Mouse (Mus musculus): Measurements from ENCODE around the gene Akap14. TPM values are rescaled to one million over a fixed set of nuclear protein-coding genes. Genes with fewer than 3 reads are reported as not detected.
A peak's percentile ranks its signal among the peaks of the same experiment; 100 is the strongest.

Akap14 gene
- total RNA-seq (2021): not detected
- polyA plus RNA-seq (2012; rRNA removed): 0.08 TPM in 1 of 2 replicates, not detected in the other
- long read RNA-seq: 0 reads

GRCm38 (mm10) chrX:37168742-37169141, at the start of gene Akap14:
TSS of gene Akap14 (minus strand) at chrX:37168842.
- no peak for DNase-seq
- TF ChIP-seq POLR2A (IDR thresholded peaks at IDR 0.05; ENCODE audit: insufficient read depth, low read depth, low read length): no peak
- no peak for TF ChIP-seq CTCF (IDR thresholded peaks at IDR 0.05)
- TF ChIP-seq EP300 (IDR thresholded peaks at IDR 0.05; ENCODE audit: insufficient read depth, low read depth, low read length): no peak
- no peak within 1 kb of the TSS for H3K9ac ChIP-seq (ENCODE audit: low read depth, low read length)
- H3K79me2 ChIP-seq (replicated peaks; ENCODE audit: control insufficient read depth, insufficient read depth, low read length): no peaks in the 10 kb centered on the region
- no peak within 1 kb of the TSS for H3K27ac ChIP-seq
- WGBS: 56% methylated on average over 5 of the region's 5 CpGs
- H3K4me1 ChIP-seq (ENCODE audit: control insufficient read depth, insufficient read depth, low read length): no peaks in the 10 kb centered on the region
- intact Hi-C loops (cut with DNase I): loop anchor here (2.0 kb wide), 1 partner anchor 20 kb away; no protein-coding TSS in a partner anchor
- H3K27me3 ChIP-seq (ENCODE audit: control insufficient read depth, insufficient read depth, low read length): no peaks in the 10 kb centered on the region
- no peak within 1 kb of the TSS for H3K4me3 ChIP-seq
- no peaks in the 10 kb centered on the region for H3K36me3 ChIP-seq (ENCODE audit: control insufficient read depth, insufficient read depth, low read length)

DNA sequence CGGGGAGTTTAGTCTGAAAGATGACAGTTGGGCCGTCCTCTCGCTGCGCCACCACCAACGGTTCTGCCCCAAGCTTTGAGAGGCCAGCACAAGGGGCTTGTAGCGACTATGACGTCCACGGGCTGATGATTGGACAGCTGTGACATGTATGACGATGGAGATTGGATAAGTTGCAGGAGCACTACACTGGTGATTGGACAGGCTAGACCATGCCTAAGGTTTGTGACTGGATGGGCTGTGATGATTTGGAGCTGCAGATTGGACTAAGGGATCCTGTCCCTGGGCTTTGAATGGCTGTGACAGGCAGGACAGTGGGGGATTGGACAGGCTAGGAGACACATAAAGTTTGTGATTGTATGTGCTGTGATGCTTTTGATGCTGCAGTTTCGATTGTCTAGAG, 42.3 kb upstream of the Akap14 start, which contains the start of gene Gm9:
Gene Gm9 (minus strand): TSS at position 101 of the 400 bp plus-strand sequence.
- TF ChIP-seq CTCF (IDR thresholded peaks at IDR 0.05) (no peak), EP300 (IDR thresholded peaks at IDR 0.05; ENCODE audit: insufficient read depth, low read depth, low read length) (no peak), POLR2A (IDR thresholded peaks at IDR 0.05; ENCODE audit: insufficient read depth, low read depth, low read length) (no peak)
- Histone ChIP-seq H3K9ac (ENCODE audit: low read depth, low read length) (no peak within 1 kb of the TSS), H3K4me1 (ENCODE audit: control insufficient read depth, insufficient read depth, low read length) (no peaks in the 10 kb centered on the region), H3K27ac (no peak within 1 kb of the TSS), H3K36me3 (ENCODE audit: control insufficient read depth, insufficient read depth, low read length) (no peaks in the 10 kb centered on the region), H3K4me3 (no peak within 1 kb of the TSS), H3K79me2 (replicated peaks; ENCODE audit: control insufficient read depth, insufficient read depth, low read length) (no peaks in the 10 kb centered on the region), H3K27me3 (ENCODE audit: control insufficient read depth, insufficient read depth, low read length) (no peaks in the 10 kb centered on the region)
- DNase-seq: no peak
- 79% methylated on average over 10 of the region's 10 CpGs for WGBS
- intact Hi-C loops (cut with DNase I): no loop called here

GRCm38 (mm10) chrX:37198676-37199075, 30.0 kb upstream of the Akap14 start:
- TF ChIP-seq CTCF (IDR thresholded peaks at IDR 0.05) (no peak), POLR2A (IDR thresholded peaks at IDR 0.05; ENCODE audit: insufficient read depth, low read depth, low read length) (no peak), EP300 (IDR thresholded peaks at IDR 0.05; ENCODE audit: insufficient read depth, low read depth, low read length) (no peak)
- Histone ChIP-seq H3K27ac (no peak overlapping the region), H3K9ac (ENCODE audit: low read depth, low read length) (no peak overlapping the region), H3K4me1 (ENCODE audit: control insufficient read depth, insufficient read depth, low read length) (no peaks in the 10 kb centered on the region), H3K36me3 (ENCODE audit: control insufficient read depth, insufficient read depth, low read length) (no peaks in the 10 kb centered on the region), H3K4me3 (no peak overlapping the region), H3K79me2 (replicated peaks; ENCODE audit: control insufficient read depth, insufficient read depth, low read length) (no peaks in the 10 kb centered on the region), H3K27me3 (ENCODE audit: control insufficient read depth, insufficient read depth, low read length) (no peaks in the 10 kb centered on the region)
- WGBS: 51% methylated on average over 8 of the region's 8 CpGs
- intact Hi-C loops (cut with DNase I): no loop called here
- DNase-seq: no peak

GRCm38 (mm10) chrX:37191744-37192379, 23.2 kb upstream of the Akap14 start:
- 27% methylated on average over 28 of the region's 28 CpGs for WGBS
- Histone ChIP-seq H3K27me3 (ENCODE audit: control insufficient read depth, insufficient read depth, low read length) (no peaks in the 10 kb centered on the region), H3K4me1 (ENCODE audit: control insufficient read depth, insufficient read depth, low read length) (peaks cover 1% of the 10 kb centered on the region), H3K79me2 (replicated peaks; ENCODE audit: control insufficient read depth, insufficient read depth, low read length) (no peaks in the 10 kb centered on the region), H3K4me3 (peak overlapping the region; percentile 69), H3K36me3 (ENCODE audit: control insufficient read depth, insufficient read depth, low read length) (no peaks in the 10 kb centered on the region; the same call in 1 of the 2 replicates), H3K27ac (peak overlapping the region; percentile 70; the same call in 1 of the 2 replicates), H3K9ac (ENCODE audit: low read depth, low read length) (peak overlapping the region; percentile 75)
- TF ChIP-seq EP300 (IDR thresholded peaks at IDR 0.05; ENCODE audit: insufficient read depth, low read depth, low read length) (no peak), CTCF (IDR thresholded peaks at IDR 0.05) (no peak), POLR2A (IDR thresholded peaks at IDR 0.05; ENCODE audit: insufficient read depth, low read depth, low read length) (no peak)
- intact Hi-C loops (cut with DNase I): loop anchor here (1.0 kb wide), 1 partner anchor 82 kb away; the partner anchor contains the start of gene Upf3b
- DNase-seq: peak in 1 of 2 experiments; percentile 1

GRCm38 (mm10) chrX:37191105-37191743, 22.6 kb upstream of the Akap14 start, which contains the start of the genes Ndufa1 and Rnf113a1:
TSS of gene Ndufa1 (minus strand) at chrX:37191163.
TSS of gene Rnf113a1 (plus strand) at chrX:37191245.
- peak; percentile 86 for DNase-seq
- TF ChIP-seq CTCF (IDR thresholded peaks at IDR 0.05): no peak
- TF ChIP-seq POLR2A (IDR thresholded peaks at IDR 0.05; ENCODE audit: insufficient read depth, low read depth, low read length): peak; percentile 58
- no peak for TF ChIP-seq EP300 (IDR thresholded peaks at IDR 0.05; ENCODE audit: insufficient read depth, low read depth, low read length)
- Histone ChIP-seq H3K27me3 (ENCODE audit: control insufficient read depth, insufficient read depth, low read length) (no peaks in the 10 kb centered on the region), H3K27ac (peak within 1 kb of the TSS; percentile 70), H3K4me3 (peak within 1 kb of the TSS; percentile 69), H3K36me3 (ENCODE audit: control insufficient read depth, insufficient read depth, low read length) (no peaks in the 10 kb centered on the region; the same call in 1 of the 2 replicates), H3K9ac (ENCODE audit: low read depth, low read length) (peak within 1 kb of the TSS; percentile 75), H3K4me1 (ENCODE audit: control insufficient read depth, insufficient read depth, low read length) (peaks cover 1% of the 10 kb centered on the region), H3K79me2 (replicated peaks; ENCODE audit: control insufficient read depth, insufficient read depth, low read length) (no peaks in the 10 kb centered on the region)
- 13% methylated on average over 63 of the region's 63 CpGs for WGBS
- intact Hi-C loops (cut with DNase I): loop anchor here (1.0 kb wide), 1 partner anchor 81 kb away; the partner anchor contains the start of gene Upf3b
